Mouse (Mus musculus) limb, embryonic 14.5 days (tissue): Measurements from ENCODE around the gene Csl. TPM values are rescaled to one million over a fixed set of nuclear protein-coding genes. Genes with fewer than 3 reads are reported as not detected.

Experiments
- ATAC-seq: fragments of 200-750 bp; cut with Nextera tagmentation; 2 replicates; pipeline ENCODE4 v1.8.0; 2017; ENCODE audit warnings: low read depth, moderate number of reproducible peaks, moderate TSS enrichment; ENCODE audit not compliant: low FRiP score
- DNase-seq: peaks from one replicate; pipeline ENCODE4 v3.0.0-alpha.2; 2015; ENCODE audit warnings: low spot score
- H3K27ac ChIP-seq: fragments of 300-500 bp; sonication (generic); replicated peaks from 2 replicates; pipeline ENCODE4 v1.5.1; 2014; ENCODE audit warnings: low read depth, mild to moderate bottlenecking, low read length, moderate library complexity, mixed read lengths
- H3K27me3 ChIP-seq: fragments of 300-500 bp; sonication (generic); 2 replicates; pipeline ENCODE4 v1.6.1; 2014; ENCODE audit warnings: low read length, mixed read lengths; ENCODE audit not compliant: control insufficient read depth, insufficient read depth
- H3K36me3 ChIP-seq: fragments of 300-500 bp; sonication (generic); 2 replicates; pipeline ENCODE4 v1.6.1; 2014; ENCODE audit warnings: mild to moderate bottlenecking, low read length, moderate library complexity, mixed read lengths; ENCODE audit not compliant: control insufficient read depth, insufficient read depth
- H3K4me1 ChIP-seq: fragments of 300-500 bp; sonication (generic); 2 replicates; pipeline ENCODE4 v1.6.1; 2014; ENCODE audit warnings: antibody characterized with exemption, low read length, mixed read lengths; ENCODE audit not compliant: control insufficient read depth, insufficient read depth
- H3K4me2 ChIP-seq: fragments of 300-500 bp; sonication (generic); replicated peaks from 2 replicates; pipeline ENCODE4 v1.6.1; 2014; ENCODE audit warnings: low read depth, mild to moderate bottlenecking, low read length, moderate library complexity; ENCODE audit not compliant: severe bottlenecking
- H3K4me3 ChIP-seq: fragments of 300-500 bp; sonication (generic); replicated peaks from 2 replicates; pipeline ENCODE4 v1.5.1; 2014; ENCODE audit warnings: low read length
- H3K9ac ChIP-seq: fragments of 300-500 bp; sonication (generic); 2 replicates; pipeline ENCODE4 v1.6.1; 2014; ENCODE audit warnings: mild to moderate bottlenecking, low read depth, low read length, moderate library complexity; ENCODE audit not compliant: severe bottlenecking
- H3K9me3 ChIP-seq: fragments of 300-500 bp; sonication (generic); 2 replicates; pipeline ENCODE4 v1.6.1; 2016; ENCODE audit warnings: low read length; ENCODE audit not compliant: control insufficient read depth
- POLR2A ChIP-seq: fragments of 200-500 bp; IDR thresholded peaks from 2 replicates; pipeline ENCODE4 v1.8.0; 2012; ENCODE audit warnings: inconsistent platforms, mild to moderate bottlenecking, moderate library complexity, borderline replicate concordance; ENCODE audit not compliant: insufficient read depth, insufficient read length; ENCODE audit errors: extremely low read depth
- WGBS: fragments of 180-500 bp; shearing (Covaris S2); extraction: QIAGEN DNeasy Blood & Tissue Kit; methylation state at CpG from one replicate; pipeline ENCODE4 v1.1.7; 2014; 5-methylcytosine and 5-hydroxymethylcytosine counted together
- polyA plus RNA-seq, 2 experiments: library from polyadenylated mRNA; depleted of rRNA in 1 of 2; stranded (reverse) in 1 of 2; unstranded in 1 of 2; fragments of >200 nt; fragmentation: Nextera tagmentation in 1 of 2; extraction: Ambion mirVana in 1 of 2; gene quantifications; 2 replicates each; pipeline versions ENCODE4 v1.2.1 to v1.2.3; 2012 to 2014

Gene Csl
- polyA plus RNA-seq, 2 experiments = 0.04 to 0.10 TPM

- WGBS = 50% methylated on average over 2 of the region's 2 CpGs
- no peak for DNase-seq
- TF ChIP-seq POLR2A = no peak
Measured at GRCm38 (mm10) chr10:99748009-99748408, 11.4 kb downstream of the Csl start.

DNA sequence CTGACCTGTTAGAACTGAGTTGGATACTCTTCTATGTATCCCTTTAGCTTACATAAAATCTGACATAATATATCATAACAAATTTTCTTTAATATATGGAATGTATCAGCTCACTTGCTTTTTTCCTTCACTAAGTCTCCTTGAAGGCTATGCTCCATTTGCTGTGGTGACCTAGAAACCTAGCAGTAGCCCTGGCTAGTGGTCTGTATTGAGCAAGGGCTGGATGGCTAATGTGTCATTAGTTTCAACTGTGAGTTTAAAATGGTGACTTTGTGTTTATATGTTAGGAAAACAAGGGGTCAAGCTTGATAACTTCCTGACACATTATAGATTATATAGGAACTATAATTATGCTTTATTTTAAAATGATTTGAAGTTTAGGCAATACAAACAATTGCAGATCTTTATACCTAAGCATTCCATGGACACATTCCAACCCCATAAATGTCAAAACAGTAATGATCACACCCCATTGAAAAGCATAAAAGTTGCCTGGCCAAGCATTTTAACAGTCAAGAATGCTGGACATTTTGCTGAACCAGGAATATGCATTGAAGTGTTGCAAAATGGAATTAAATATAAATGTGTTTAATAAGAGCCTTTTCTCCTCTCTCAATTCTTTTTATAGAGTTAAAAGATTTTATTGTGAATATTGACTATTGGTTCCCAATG, 17.7 kb downstream of the Csl start:
- H3K27ac ChIP-seq = no peak overlapping the region
- H3K9me3 ChIP-seq = no peaks in the 10 kb centered on the region
- H3K4me3 ChIP-seq = no peak overlapping the region
- no peaks in the 10 kb centered on the region for H3K36me3 ChIP-seq
- ATAC-seq = no peak
- H3K27me3 ChIP-seq = no peaks in the 10 kb centered on the region
- TF ChIP-seq POLR2A = no peak
- no peaks in the 10 kb centered on the region for H3K4me1 ChIP-seq
- no peak overlapping the region for H3K9ac ChIP-seq
- no peak overlapping the region for H3K4me2 ChIP-seq
- no peak for DNase-seq

More at GRCm38 (mm10) chr10:99748009-99748408, 11.4 kb downstream of the Csl start:
- Histone ChIP-seq H3K4me1 (no peaks in the 10 kb centered on the region), H3K36me3 (no peaks in the 10 kb centered on the region), H3K4me3 (no peak overlapping the region), H3K9me3 (no peaks in the 10 kb centered on the region), H3K9ac (no peak overlapping the region), H3K27me3 (no peaks in the 10 kb centered on the region), H3K4me2 (no peak overlapping the region), H3K27ac (no peak overlapping the region)
- no peak for ATAC-seq

DNA sequence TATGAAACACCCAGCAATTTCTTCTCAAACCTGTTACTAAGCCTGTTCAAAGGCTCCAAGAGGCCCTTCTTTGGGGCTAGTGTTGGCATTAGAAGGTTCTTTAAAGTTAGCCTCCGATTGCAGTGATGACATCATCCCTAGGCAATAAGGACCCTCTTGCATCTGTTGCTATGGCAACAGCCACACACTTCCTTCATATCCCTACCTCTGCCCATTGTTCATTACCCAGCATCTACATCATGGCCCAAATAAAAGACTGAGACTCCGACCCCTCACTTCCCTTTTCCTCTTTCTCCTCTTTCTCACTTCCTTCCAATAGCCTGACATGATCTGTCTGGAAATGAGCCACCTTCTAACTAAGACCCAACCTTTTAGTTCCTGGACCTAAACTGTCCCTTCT, 46.3 kb downstream of the Csl start:
- Histone ChIP-seq H3K27ac (no peak overlapping the region), H3K36me3 (no peaks in the 10 kb centered on the region), H3K9ac (no peak overlapping the region), H3K4me1 (no peaks in the 10 kb centered on the region), H3K4me3 (no peak overlapping the region), H3K27me3 (no peaks in the 10 kb centered on the region), H3K9me3 (no peaks in the 10 kb centered on the region), H3K4me2 (no peak overlapping the region)
- no peak for DNase-seq
- TF ChIP-seq POLR2A = no peak
- no peak for ATAC-seq
- 60% methylated on average over 2 of the region's 2 CpGs for WGBS

- ATAC-seq = no peak
- no peak overlapping the region for H3K4me3 ChIP-seq
- 88% methylated on average over 1 of the region's 1 CpGs for WGBS
Measured at GRCm38 (mm10) chr10:99711567-99711966, 47.9 kb downstream of the Csl start.

More at GRCm38 (mm10) chr10:99711567-99711966, 47.9 kb downstream of the Csl start:
- Histone ChIP-seq H3K4me1 (no peaks in the 10 kb centered on the region), H3K27ac (no peak overlapping the region), H3K9ac (no peak overlapping the region), H3K4me2 (no peak overlapping the region), H3K9me3 (no peaks in the 10 kb centered on the region), H3K36me3 (no peaks in the 10 kb centered on the region), H3K27me3 (no peaks in the 10 kb centered on the region)
- no peak for TF ChIP-seq POLR2A
- no peak for DNase-seq
